Comparison of ENCODE assay signal across 8 mouse cellular contexts in genomic region chr4:133419312-133420004, GRCm38 (mm10). TPM values are rescaled to one million over a fixed set of nuclear protein-coding genes. Genes with fewer than 3 reads are reported as not detected.
DNase-seq lines count a peak whose midpoint lies in the region; ATAC-seq and TF ChIP-seq lines count a peak whose summit lies in the region.

No protein-coding gene starts in this region.

- no peak for TF ChIP-seq POLR2A in bone marrow macrophage, adult 2 months (IDR thresholded peaks at IDR 0.05; ENCODE audit: borderline replicate concordance, low read depth, low read length)
- no peak for TF ChIP-seq POLR2A in embryonic fibroblast, embryonic 13.5 days (IDR thresholded peaks at IDR 0.05; ENCODE audit: low read depth, low read length)

- H3K4me1 ChIP-seq in ES-E14 (ENCODE audit: control insufficient read depth in 2 of 2, insufficient read depth in 2 of 2, low read length in 2 of 2, poor library complexity in 1 of 2): peaks cover 0 to 9% of the 10 kb centered on the region in 2 experiments; a peak in 2 of 4 replicates
- H3K4me1 ChIP-seq in bone marrow macrophage, adult 2 months (ENCODE audit: control insufficient read depth, insufficient read depth, low read length): no peaks in the 10 kb centered on the region
- H3K4me1 ChIP-seq in embryonic fibroblast, embryonic 13.5 days (ENCODE audit: control insufficient read depth, insufficient read depth, low read length): no peaks in the 10 kb centered on the region

- in situ Hi-C loops in ES-E14 (cut with MboI; ENCODE audit: low sequenced_read_pairs in 2 of 2, unreplicated experiment in 2 of 2): no loop called here

- no peak overlapping the region for H3K4me3 ChIP-seq in layer of hippocampus, adult 2 months
- no peak overlapping the region for H3K4me3 ChIP-seq in ES-E14 (ENCODE audit: insufficient read depth in 1 of 2, low read depth in 1 of 2, low read length in 2 of 2, poor library complexity in 1 of 2, severe bottlenecking in 1 of 2)
- no peak overlapping the region for H3K4me3 ChIP-seq in bone marrow macrophage, adult 2 months (ENCODE audit: insufficient read depth, low read length)
- H3K4me3 ChIP-seq in embryonic fibroblast, embryonic 13.5 days (ENCODE audit: insufficient read depth, low read length): no peak overlapping the region

- no peaks in the 10 kb centered on the region for H3K9me3 ChIP-seq in ES-E14 (ENCODE audit: control insufficient read depth, insufficient read depth, low read depth, low read length)

- no peak overlapping the region for H3K9ac ChIP-seq in ES-E14 (ENCODE audit: insufficient read depth, low read depth, low read length, poor library complexity, severe bottlenecking)

- peak; percentile 29 to 75 for DNase-seq in layer of hippocampus, adult 2 months (ENCODE audit: low spot score in 2 of 2)
- DNase-seq in layer of hippocampus, adult 8-10 months (ENCODE audit: low spot score in 2 of 2): no peak
- no peak for DNase-seq in ES-E14 (ENCODE audit: low read depth, low spot score)
- peak; percentile 38 to 82 for DNase-seq in kidney, postnatal 36 days
- DNase-seq in mesoderm, embryonic 11.5 days (ENCODE audit: low read depth, low spot score): peak; percentile 52

- peak; percentile 95 for TF ChIP-seq CTCF in layer of hippocampus, adult 2 months (conservative IDR thresholded peaks at IDR 0.05)
- TF ChIP-seq CTCF in bone marrow macrophage, adult 2 months (IDR thresholded peaks at IDR 0.05; ENCODE audit: low read depth, low read length): peak; percentile 53; the same call in 1 of the 2 replicates
- TF ChIP-seq CTCF in embryonic fibroblast, embryonic 13.5 days (IDR thresholded peaks at IDR 0.05; ENCODE audit: borderline replicate concordance, insufficient read depth, low read length): peak; percentile 75

- ATAC-seq in activated CD4-positive, CD25-positive, alpha-beta regulatory T cell, adult 4 months: no peak

- peaks cover 19% of the 10 kb centered on the region; the same call in 1 of the 2 replicates for H3K36me3 ChIP-seq in ES-E14 (ENCODE audit: control insufficient read depth, insufficient read depth, low read length, poor library complexity, severe bottlenecking)

- H3K27ac ChIP-seq in layer of hippocampus, adult 2 months: no peak overlapping the region
- no peak overlapping the region for H3K27ac ChIP-seq in ES-E14 (ENCODE audit: insufficient read depth, low read depth, low read length, poor library complexity, severe bottlenecking)
- H3K27ac ChIP-seq in bone marrow macrophage, adult 2 months (ENCODE audit: insufficient read depth, low read depth, low read length): no peak overlapping the region
- H3K27ac ChIP-seq in embryonic fibroblast, embryonic 13.5 days (ENCODE audit: insufficient read depth, low read length): no peak overlapping the region

TF ChIP-seq in ES-E14, 5 proteins besides CTCF, POLR2A, EP300 and RAD21:
- TF ChIP-seq CHD2 (IDR thresholded peaks at IDR 0.05; ENCODE audit: low read depth, low read length) (no peak), ZC3H11A (IDR thresholded peaks at IDR 0.05; ENCODE audit: borderline replicate concordance, low read depth, low read length) (0 out of 2 replicates have a peak, but pooled peaks have one; percentile 7)

RNA-seq across cellular contexts. Expression of gene Slc9a1, which starts 50.0 kb away (rescaled TPM):
- total RNA-seq in layer of hippocampus, adult 2 months (2021): 10 to 100 TPM; 59.1 to 63.4 TPM
- total RNA-seq in layer of hippocampus, adult 8-10 months (2022): 10 to 100 TPM; 62.2 to 66.1 (median 65.1) TPM
- 24.7 and 24.9 TPM in 2 replicates for total RNA-seq in ES-E14 (2012; rRNA removed)
- 27.7 and 31.6 TPM in 2 replicates for polyA plus RNA-seq in bone marrow macrophage, adult 2 months (2012; ENCODE audit: insufficient read depth, insufficient read length, missing spikeins)
- 26.2 and 34.7 TPM in 2 replicates for polyA plus RNA-seq in embryonic fibroblast, embryonic 13.5 days (2011; ENCODE audit: insufficient read length, low read depth, missing spikeins)
- 10 to 100 TPM; 10.4 to 11.3 TPM for polyA plus RNA-seq in activated CD4-positive, CD25-positive, alpha-beta regulatory T cell, adult 4 months (2017; shearing (Covaris generic))

Comparison
In these comparisons a context has a peak if more than half of its experiments do, and no peak if none do; other contexts are left out.
1. DNase-seq: peak in layer of hippocampus, adult 2 months (2 of 2), kidney, postnatal 36 days (2 of 2) and mesoderm, embryonic 11.5 days (single experiment); none in layer of hippocampus, adult 8-10 months (0 of 2) and ES-E14 (single experiment).
2. Peak in every context shown above with its lines, with median percentiles within 50 percentile points of each other: CTCF ChIP-seq.